Mouse (Mus musculus): ENCODE measurements around the gene Dnah12. TPM values are rescaled to one million over a fixed set of nuclear protein-coding genes. Genes with fewer than 3 reads are reported as not detected.
"Not testable (repeated sequence)": the region's sequence is repeated elsewhere in the genome, so short reads cannot be mapped to it uniquely, and the experiment has no call there.

Dnah12 gene
- total and polyA plus RNA-seq, 3 experiments = 0.03 to 0.18 (median 0.05) TPM

DNA sequence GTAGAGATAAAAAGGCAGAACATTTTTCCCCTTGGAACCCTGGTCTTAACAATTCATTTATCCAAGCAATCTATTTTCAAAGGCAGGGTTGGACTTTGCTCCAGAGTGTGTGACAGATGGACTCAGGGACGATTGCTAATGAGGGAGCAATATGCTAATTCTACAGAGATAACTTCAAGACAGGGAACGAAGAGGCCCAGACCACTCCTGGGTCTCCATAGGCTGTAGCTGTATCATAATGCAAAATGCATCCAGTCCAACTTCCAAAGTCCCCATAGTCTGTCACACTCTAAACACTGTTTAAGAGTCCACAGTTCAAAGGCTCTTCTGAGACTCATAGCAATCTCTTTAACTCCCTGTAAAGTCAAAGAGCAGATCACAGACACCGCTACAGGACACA, 194.2 kb downstream of the Dnah12 start:
- no peaks in the 10 kb centered on the region for H3K4me1 ChIP-seq (ENCODE audit: control insufficient read depth, insufficient read depth, low read length)
- H3K9ac ChIP-seq (ENCODE audit: low read depth, low read length) = no peak overlapping the region
- H3K79me2 ChIP-seq (replicated peaks; ENCODE audit: control insufficient read depth, insufficient read depth, low read length) = no peaks in the 10 kb centered on the region
- no peak overlapping the region for H3K4me3 ChIP-seq
- TF ChIP-seq POLR2A (IDR thresholded peaks at IDR 0.05; ENCODE audit: insufficient read depth, low read depth, low read length) (no peak), CTCF (IDR thresholded peaks at IDR 0.05) (no peak), EP300 (IDR thresholded peaks at IDR 0.05; ENCODE audit: insufficient read depth, low read depth, low read length) (no peak)
- no peaks in the 10 kb centered on the region for H3K36me3 ChIP-seq (ENCODE audit: control insufficient read depth, insufficient read depth, low read length)
- H3K27me3 ChIP-seq (ENCODE audit: control insufficient read depth, insufficient read depth, low read length) = no peaks in the 10 kb centered on the region
- DNase-seq = no peak
- no peak overlapping the region for H3K27ac ChIP-seq
- intact Hi-C loops (cut with DNase I) = no loop called here
- 75% methylated on average over 3 of the region's 3 CpGs for WGBS

DNA sequence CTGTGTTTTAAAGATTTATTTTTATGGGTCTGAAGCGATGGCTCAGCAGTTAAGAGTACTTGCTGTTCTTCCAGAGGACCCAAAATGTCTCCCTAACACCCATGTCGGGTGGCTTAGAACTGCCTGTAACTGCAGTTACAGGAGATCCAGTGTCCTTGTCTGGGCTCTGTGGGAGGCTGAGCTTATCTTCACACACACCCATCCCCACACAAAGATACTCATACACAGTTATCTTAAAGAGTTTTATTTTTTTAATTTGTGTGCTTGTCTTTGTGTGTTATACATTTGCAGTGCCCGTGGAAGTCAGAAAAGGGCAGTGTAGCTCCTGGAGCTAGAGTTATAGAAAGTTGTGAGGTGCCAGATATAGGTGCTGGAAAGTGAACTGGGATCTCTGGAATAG, 197.7 kb downstream of the Dnah12 start:
- H3K4me3 ChIP-seq = no peak overlapping the region
- intact Hi-C loops (cut with DNase I) = loop anchor here (2.0 kb wide), 1 partner anchor 32 kb away; no protein-coding TSS in a partner anchor
- peaks cover 1% of the 10 kb centered on the region; the same call in 1 of the 2 replicates for H3K4me1 ChIP-seq (ENCODE audit: control insufficient read depth, insufficient read depth, low read length)
- no peak overlapping the region for H3K27ac ChIP-seq
- H3K79me2 ChIP-seq (replicated peaks; ENCODE audit: control insufficient read depth, insufficient read depth, low read length) = no peaks in the 10 kb centered on the region
- H3K27me3 ChIP-seq (ENCODE audit: control insufficient read depth, insufficient read depth, low read length) = no peaks in the 10 kb centered on the region
- peaks cover 2% of the 10 kb centered on the region; the same call in 1 of the 2 replicates for H3K36me3 ChIP-seq (ENCODE audit: control insufficient read depth, insufficient read depth, low read length)
- H3K9ac ChIP-seq (ENCODE audit: low read depth, low read length) = no peak overlapping the region
- 84% methylated on average over 3 of the region's 3 CpGs for WGBS
- TF ChIP-seq CTCF (IDR thresholded peaks at IDR 0.05) = no peak
- no peak for TF ChIP-seq EP300 (IDR thresholded peaks at IDR 0.05; ENCODE audit: insufficient read depth, low read depth, low read length)
- TF ChIP-seq POLR2A (IDR thresholded peaks at IDR 0.05; ENCODE audit: insufficient read depth, low read depth, low read length) = no peak
- DNase-seq = no peak

DNA sequence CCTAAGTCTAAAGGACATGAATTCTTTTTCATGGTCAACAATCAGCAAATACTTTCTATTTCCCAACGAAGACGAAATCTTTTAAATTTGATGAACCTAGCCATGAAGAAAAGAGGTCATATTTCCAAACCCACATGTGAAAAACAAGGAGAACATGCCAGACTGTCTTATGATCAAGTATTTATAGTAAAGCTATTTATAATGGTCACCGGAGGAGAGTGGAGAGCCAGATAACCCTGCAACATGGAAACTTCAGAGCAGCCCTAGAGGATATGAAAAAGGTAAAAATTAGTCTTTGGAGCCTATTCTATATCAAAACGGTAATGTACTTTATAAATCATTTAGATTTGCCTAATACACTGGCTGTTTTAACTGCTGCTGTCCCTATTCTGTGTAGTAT, 201.3 kb downstream of the Dnah12 start, which contains the start of gene Asb14:
Gene Asb14, plus strand, starts transcription at position 166 of the 400 bp plus-strand sequence.
- no peak for TF ChIP-seq CTCF (IDR thresholded peaks at IDR 0.05)
- TF ChIP-seq POLR2A (IDR thresholded peaks at IDR 0.05; ENCODE audit: insufficient read depth, low read depth, low read length) = no peak
- TF ChIP-seq EP300 (IDR thresholded peaks at IDR 0.05; ENCODE audit: insufficient read depth, low read depth, low read length) = no peak
- peaks cover 5% of the 10 kb centered on the region; the same call in 1 of the 2 replicates for H3K36me3 ChIP-seq (ENCODE audit: control insufficient read depth, insufficient read depth, low read length)
- peak within 1 kb of the TSS; percentile 47 for H3K4me3 ChIP-seq
- H3K9ac ChIP-seq (ENCODE audit: low read depth, low read length) = peak within 1 kb of the TSS; percentile 66
- 60% methylated on average over 4 of the region's 4 CpGs for WGBS
- DNase-seq = no peak
- no peaks in the 10 kb centered on the region for H3K79me2 ChIP-seq (replicated peaks; ENCODE audit: control insufficient read depth, insufficient read depth, low read length)
- H3K27me3 ChIP-seq (ENCODE audit: control insufficient read depth, insufficient read depth, low read length) = no peaks in the 10 kb centered on the region
- H3K4me1 ChIP-seq (ENCODE audit: control insufficient read depth, insufficient read depth, low read length) = peaks cover 1% of the 10 kb centered on the region; the same call in 1 of the 2 replicates
- intact Hi-C loops (cut with DNase I) = no loop called here
- peak within 1 kb of the TSS; percentile 94 for H3K27ac ChIP-seq

- no peak for DNase-seq
- Histone ChIP-seq H3K4me1 (ENCODE audit: control insufficient read depth, insufficient read depth, low read length) (no peaks in the 10 kb centered on the region), H3K27me3 (ENCODE audit: control insufficient read depth, insufficient read depth, low read length) (no peaks in the 10 kb centered on the region), H3K4me3 (no peak overlapping the region), H3K9ac (ENCODE audit: low read depth, low read length) (no peak overlapping the region), H3K79me2 (replicated peaks; ENCODE audit: control insufficient read depth, insufficient read depth, low read length) (no peaks in the 10 kb centered on the region), H3K36me3 (ENCODE audit: control insufficient read depth, insufficient read depth, low read length) (peaks cover 3% of the 10 kb centered on the region; the same call in 1 of the 2 replicates), H3K27ac (no peak overlapping the region)
- intact Hi-C loops (cut with DNase I) = no loop called here
- TF ChIP-seq CTCF (IDR thresholded peaks at IDR 0.05) (no peak), POLR2A (IDR thresholded peaks at IDR 0.05; ENCODE audit: insufficient read depth, low read depth, low read length) (no peak), EP300 (IDR thresholded peaks at IDR 0.05; ENCODE audit: insufficient read depth, low read depth, low read length) (no peak)
- 81% methylated on average over 2 of the region's 2 CpGs for WGBS
Measured at GRCm38 (mm10) chr14:26899490-26899889, 206.4 kb downstream of the Dnah12 start.

DNA sequence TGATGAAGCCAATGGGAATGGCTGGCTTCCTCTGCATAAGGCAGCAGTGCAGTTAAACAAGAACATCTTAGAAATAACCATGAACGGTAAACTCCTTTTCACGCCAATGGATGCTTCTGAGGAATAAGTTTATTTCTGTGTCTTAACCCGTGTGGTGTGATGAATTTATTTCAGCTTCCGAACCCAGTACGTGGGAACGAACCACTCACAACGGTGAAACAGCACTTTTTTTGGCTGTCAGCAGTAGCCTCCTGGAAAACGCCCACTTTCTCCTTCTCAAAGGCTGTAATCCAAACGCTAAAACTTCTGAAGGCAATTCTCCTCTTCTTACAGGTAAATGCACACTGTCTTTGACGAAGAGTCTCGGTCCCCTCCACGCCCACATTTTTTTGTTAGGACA, 207.8 kb downstream of the Dnah12 start:
- intact Hi-C loops (cut with DNase I) = no loop called here
- Histone ChIP-seq H3K79me2 (replicated peaks; ENCODE audit: control insufficient read depth, insufficient read depth, low read length) (no peaks in the 10 kb centered on the region), H3K27ac (no peak overlapping the region), H3K36me3 (ENCODE audit: control insufficient read depth, insufficient read depth, low read length) (peaks cover 3% of the 10 kb centered on the region; the same call in 1 of the 2 replicates), H3K4me3 (no peak overlapping the region), H3K9ac (ENCODE audit: low read depth, low read length) (no peak overlapping the region), H3K27me3 (ENCODE audit: control insufficient read depth, insufficient read depth, low read length) (no peaks in the 10 kb centered on the region), H3K4me1 (ENCODE audit: control insufficient read depth, insufficient read depth, low read length) (no peaks in the 10 kb centered on the region)
- 83% methylated on average over 12 of the region's 12 CpGs for WGBS
- DNase-seq = no peak
- TF ChIP-seq EP300 (IDR thresholded peaks at IDR 0.05; ENCODE audit: insufficient read depth, low read depth, low read length) (no peak), CTCF (IDR thresholded peaks at IDR 0.05) (no peak), POLR2A (IDR thresholded peaks at IDR 0.05; ENCODE audit: insufficient read depth, low read depth, low read length) (no peak)

GRCm38 (mm10) chr14:26907401-26907800, 214.3 kb downstream of the Dnah12 start:
- TF ChIP-seq CTCF (IDR thresholded peaks at IDR 0.05) (no peak), EP300 (IDR thresholded peaks at IDR 0.05; ENCODE audit: insufficient read depth, low read depth, low read length) (no peak), POLR2A (IDR thresholded peaks at IDR 0.05; ENCODE audit: insufficient read depth, low read depth, low read length) (no peak)
- H3K79me2 ChIP-seq (replicated peaks; ENCODE audit: control insufficient read depth, insufficient read depth, low read length) = no peaks in the 10 kb centered on the region
- no peak overlapping the region for H3K9ac ChIP-seq (ENCODE audit: low read depth, low read length)
- H3K4me3 ChIP-seq = no peak overlapping the region
- no peaks in the 10 kb centered on the region; the same call in 1 of the 2 replicates for H3K4me1 ChIP-seq (ENCODE audit: control insufficient read depth, insufficient read depth, low read length)
- no peak overlapping the region for H3K27ac ChIP-seq
- no peaks in the 10 kb centered on the region for H3K27me3 ChIP-seq (ENCODE audit: control insufficient read depth, insufficient read depth, low read length)
- intact Hi-C loops (cut with DNase I) = no loop called here
- 78% methylated on average over 4 of the region's 4 CpGs for WGBS
- DNase-seq = no peak
- H3K36me3 ChIP-seq (ENCODE audit: control insufficient read depth, insufficient read depth, low read length) = no peaks in the 10 kb centered on the region

DNA sequence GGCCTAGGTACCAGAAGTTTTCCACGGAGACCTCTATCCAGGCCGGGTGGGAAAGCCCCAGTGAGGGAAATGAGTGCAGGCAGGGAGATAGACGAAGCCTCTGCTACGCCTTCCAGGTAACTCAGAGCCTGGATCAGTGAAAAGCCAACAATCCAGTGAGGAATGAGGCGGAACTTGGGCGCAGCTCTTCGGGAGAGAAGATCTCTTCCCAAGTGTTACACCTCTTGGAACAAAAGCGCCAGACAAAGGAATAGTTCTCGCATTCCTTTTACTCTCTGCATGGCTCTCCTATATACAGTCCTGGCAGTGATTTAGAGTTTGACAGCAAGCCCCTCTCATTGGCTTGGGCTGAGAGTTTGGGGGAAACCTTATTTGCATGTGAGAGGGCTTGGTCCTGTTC, 217.4 kb downstream of the Dnah12 start:
- H3K9ac ChIP-seq (ENCODE audit: low read depth, low read length); H3K79me2 ChIP-seq (replicated peaks; ENCODE audit: control insufficient read depth, insufficient read depth, low read length); H3K36me3 ChIP-seq (ENCODE audit: control insufficient read depth, insufficient read depth, low read length); DNase-seq; H3K27ac ChIP-seq; H3K4me1 ChIP-seq (ENCODE audit: control insufficient read depth, insufficient read depth, low read length); H3K4me3 ChIP-seq; intact Hi-C loops (cut with DNase I); H3K27me3 ChIP-seq (ENCODE audit: control insufficient read depth, insufficient read depth, low read length): not testable (repeated sequence)
- WGBS = 65% methylated on average over 9 of the region's 9 CpGs
